Mouse (Mus musculus): ENCODE measurements around the gene Gm4871. TPM values are rescaled to one million over a fixed set of nuclear protein-coding genes. Genes with fewer than 3 reads are reported as not detected.

Gene Gm4871
- polyA plus RNA-seq (2012; ENCODE audit: low replicate concordance), result not detected in 2 replicates

GRCm38 (mm10) chr5:145032391-145032790 lies at the start of gene Gm4871:
TSS of gene Gm4871 (minus strand) at chr5:145032754.

DNA sequence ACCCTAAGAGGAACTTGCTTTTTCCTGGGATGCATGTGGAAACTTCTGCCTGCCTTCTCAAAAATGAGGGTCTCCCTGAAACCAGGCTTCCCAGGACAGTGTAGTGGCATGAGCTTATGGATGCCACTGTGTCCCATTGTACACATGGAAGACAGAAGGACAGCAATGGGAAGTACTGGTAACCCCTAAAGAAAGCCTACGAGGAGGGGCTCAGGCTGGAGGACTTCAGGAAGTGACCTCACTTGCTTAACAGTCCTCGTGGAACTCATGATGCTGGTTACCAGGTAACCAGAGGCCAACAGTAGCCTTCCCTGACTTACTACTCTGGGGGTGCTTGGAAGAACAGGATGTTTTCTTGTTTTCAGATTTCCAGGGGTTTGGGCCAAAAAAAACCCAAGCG lies 10.1 kb upstream of the Gm4871 start, which contains the start of gene 1700018F24Rik:
1700018F24Rik (plus strand) TSS at position 301 of the 400 bp plus-strand sequence.

Other genes with a start within 250 kb of the Gm4871 start
- gene Smurf1, start 66.9 kb downstream of the Gm4871 start, polyA plus RNA-seq (2012; ENCODE audit: low replicate concordance), result 19.1 and 21.6 TPM in 2 replicates
- not detected in 2 replicates for gene 1700018F24Rik, start 10.2 kb upstream of the Gm4871 start, polyA plus RNA-seq (2012; ENCODE audit: low replicate concordance)
- 8.5 and 35.6 TPM in 2 replicates for gene Arpc1a, start 51.1 kb upstream of the Gm4871 start, polyA plus RNA-seq (2012; ENCODE audit: low replicate concordance)
- gene Kpna7, start 51.3 kb upstream of the Gm4871 start, polyA plus RNA-seq (2012; ENCODE audit: low replicate concordance), result not detected in 2 replicates
- 1,579 and 2,966 TPM in 2 replicates for gene Arpc1b, start 81.5 kb upstream of the Gm4871 start, polyA plus RNA-seq (2012; ENCODE audit: low replicate concordance)
- 31.3 and 71.5 TPM in 2 replicates for gene Pdap1, start 107.5 kb upstream of the Gm4871 start, polyA plus RNA-seq (2012; ENCODE audit: low replicate concordance)
- 3.6 and 13.6 TPM in 2 replicates for gene Bud31, start 107.6 kb upstream of the Gm4871 start, polyA plus RNA-seq (2012; ENCODE audit: low replicate concordance)
- gene Ptcd1, start 134.4 kb upstream of the Gm4871 start, polyA plus RNA-seq (2012; ENCODE audit: low replicate concordance), result 17.5 and 25.2 TPM in 2 replicates
- gene Cpsf4, start 134.5 kb upstream of the Gm4871 start, polyA plus RNA-seq (2012; ENCODE audit: low replicate concordance), result 68.9 and 92.8 TPM in 2 replicates
- 10.0 and 60.4 TPM in 2 replicates for gene Atp5j2, start 159.3 kb upstream of the Gm4871 start, polyA plus RNA-seq (2012; ENCODE audit: low replicate concordance)
- 5.2 and 5.4 TPM in 2 replicates for gene Zkscan14, start 169.1 kb upstream of the Gm4871 start, polyA plus RNA-seq (2012; ENCODE audit: low replicate concordance)
- 1.2 and 2.8 TPM in 2 replicates for gene Zkscan5, start 171.8 kb upstream of the Gm4871 start, polyA plus RNA-seq (2012; ENCODE audit: low replicate concordance)
- gene Zfp655, start 199.0 kb upstream of the Gm4871 start, polyA plus RNA-seq (2012; ENCODE audit: low replicate concordance), result 20.9 and 38.4 TPM in 2 replicates
- 38.1 and 64.9 TPM in 2 replicates for gene Zscan25, start 247.7 kb upstream of the Gm4871 start, polyA plus RNA-seq (2012; ENCODE audit: low replicate concordance)